ENCODE assay signal across 8 mouse cellular contexts in the genomic region with DNA sequence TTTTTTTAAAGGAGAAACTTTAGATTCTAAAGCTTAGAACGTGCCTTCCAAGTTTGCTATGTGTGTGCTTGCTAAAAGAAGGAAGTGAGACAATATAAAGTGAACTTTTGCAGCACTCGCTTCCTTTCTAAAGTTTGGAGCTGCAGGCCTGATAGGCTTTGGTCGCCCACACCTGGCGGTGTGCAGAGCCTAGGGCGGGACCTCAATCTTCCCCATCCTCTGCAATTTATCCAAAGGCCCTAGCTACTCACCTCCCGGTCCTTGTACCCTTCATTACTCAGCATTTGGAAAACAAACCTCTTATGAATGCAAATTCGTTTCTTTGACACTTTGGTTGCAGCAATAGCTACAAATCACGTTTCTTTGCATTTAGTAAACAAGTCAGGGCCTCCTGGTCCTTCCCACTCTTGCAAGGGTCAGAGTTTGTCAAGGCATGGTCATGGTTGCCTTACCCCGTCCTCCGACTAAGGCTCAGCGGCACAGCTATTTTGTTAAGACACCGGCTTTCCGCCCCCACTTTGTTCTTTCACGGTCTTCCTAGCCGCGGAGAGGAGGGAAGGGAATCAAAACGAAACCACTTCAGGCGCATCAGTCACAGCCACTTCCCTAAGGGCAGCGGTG.
DNase-seq lines count a peak whose midpoint lies in the region; ATAC-seq lines count a peak whose summit lies in the region.

No protein-coding gene starts in this region.

- ATAC-seq in heart, embryonic 12.5 days (ENCODE audit: insufficient number of reproducible peaks, low FRiP score), result no peak
- ATAC-seq in midbrain, embryonic 12.5 days (ENCODE audit: low FRiP score, low read depth), result no peak

- H3K9me3 ChIP-seq in heart, embryonic 12.5 days (replicated peaks), result no peaks in the 10 kb centered on the region
- H3K9me3 ChIP-seq in midbrain, embryonic 12.5 days, result no peaks in the 10 kb centered on the region

- peaks cover 11% of the 10 kb centered on the region for H3K27me3 ChIP-seq in heart, embryonic 12.5 days (replicated peaks)
- peaks cover 55% of the 10 kb centered on the region for H3K27me3 ChIP-seq in midbrain, embryonic 12.5 days

- peak overlapping the region; percentile 38; the same call in 1 of the 2 replicates for H3K9ac ChIP-seq in heart, embryonic 12.5 days
- H3K9ac ChIP-seq in midbrain, embryonic 12.5 days (replicated peaks), result no peak overlapping the region

- H3K4me1 ChIP-seq in brown adipose tissue, adult 24 weeks (ENCODE audit: control insufficient read depth, insufficient read depth, insufficient read length, low read length), result peaks cover 5% of the 10 kb centered on the region; the same call in 1 of the 2 replicates
- H3K4me1 ChIP-seq in heart, embryonic 12.5 days (replicated peaks), result peaks cover 40% of the 10 kb centered on the region
- peaks cover 49% of the 10 kb centered on the region for H3K4me1 ChIP-seq in midbrain, embryonic 12.5 days

- H3K4me2 ChIP-seq in heart, embryonic 12.5 days, result peak overlapping the region; percentile 85
- peak overlapping the region; percentile 26 for H3K4me2 ChIP-seq in midbrain, embryonic 12.5 days (replicated peaks)

- no peaks in the 10 kb centered on the region for H3K36me3 ChIP-seq in heart, embryonic 12.5 days
- H3K36me3 ChIP-seq in midbrain, embryonic 12.5 days, result no peaks in the 10 kb centered on the region

- peak overlapping the region; percentile 85 for H3K27ac ChIP-seq in brown adipose tissue, adult 24 weeks (replicated peaks; ENCODE audit: low read depth, low read length)
- H3K27ac ChIP-seq in heart, embryonic 12.5 days (ENCODE audit: poor library complexity, severe bottlenecking), result no peak overlapping the region
- no peak overlapping the region for H3K27ac ChIP-seq in midbrain, embryonic 12.5 days (replicated peaks)

- peak overlapping the region; percentile 81 for H3K4me3 ChIP-seq in brown adipose tissue, adult 24 weeks (ENCODE audit: insufficient read depth, low read depth, low read length)
- peak overlapping the region; percentile 44 for H3K4me3 ChIP-seq in heart, embryonic 12.5 days
- peak overlapping the region; percentile 9 for H3K4me3 ChIP-seq in midbrain, embryonic 12.5 days

- 10% methylated on average over 19 of the region's 19 CpGs for WGBS in heart, embryonic 12.5 days
- WGBS in midbrain, embryonic 12.5 days, result 5% methylated on average over 19 of the region's 19 CpGs

- DNase-seq in ovary, postnatal 36 days (ENCODE audit: low spot score), result peak; percentile 32
- DNase-seq in ovary, postnatal 10 days (ENCODE audit: low spot score), result no peak
- peak; percentile 45 to 59 for DNase-seq in kidney, postnatal 4 days
- peak; percentile 52 to 59 for DNase-seq in thymus, postnatal 36 days
- no peak for DNase-seq in urinary bladder, postnatal 36 days (ENCODE audit: low spot score in 2 of 2)

Comparison
In these comparisons a context has a peak if more than half of its experiments do, and no peak if none do; other contexts are left out.
1. DNase-seq: peak in ovary, postnatal 36 days (single experiment), kidney, postnatal 4 days (2 of 2) and thymus, postnatal 36 days (2 of 2); none in ovary, postnatal 10 days (single experiment) and urinary bladder, postnatal 36 days (0 of 2).
2. H3K4me3 ChIP-seq: peak in every context shown above with its lines; median percentile 81 in brown adipose tissue, adult 24 weeks; 44 in heart, embryonic 12.5 days; 9 in midbrain, embryonic 12.5 days.